Mouse (Mus musculus): Measurements from ENCODE around the gene Spred1. TPM values are rescaled to one million over a fixed set of nuclear protein-coding genes. Genes with fewer than 3 reads are reported as not detected.
"Not testable (repeated sequence)": the region's sequence is repeated elsewhere in the genome, so short reads cannot be mapped to it uniquely, and the experiment has no call there.

The Spred1 gene
- polyA plus RNA-seq, 1 experiment from 2014 or later, result 7.6 TPM

DNA sequence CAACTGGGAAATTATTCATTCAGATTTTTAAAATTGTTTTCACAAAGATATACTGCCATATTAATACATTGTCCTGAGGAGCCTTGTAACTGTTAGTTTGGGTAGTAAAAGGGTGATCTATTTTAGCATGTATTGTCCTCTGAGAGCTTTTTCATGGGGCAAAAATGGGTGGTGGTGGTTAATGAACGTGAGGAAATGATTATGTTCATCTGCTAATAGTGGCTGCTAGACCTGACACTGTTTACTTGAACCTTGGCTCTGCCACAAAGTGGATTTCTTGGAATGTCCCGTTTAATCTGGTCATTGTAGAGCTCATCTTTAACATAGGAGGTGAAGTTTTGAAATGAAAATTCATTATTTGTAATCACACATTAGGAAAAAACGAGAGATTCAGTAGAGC lies 2.5 kb downstream of the Spred1 start:
- no peaks in the 10 kb centered on the region for H3K9me3 ChIP-seq (replicated peaks; ENCODE audit: control insufficient read depth, low read length, poor library complexity, severe bottlenecking)
- H3K27me3 ChIP-seq (ENCODE audit: control insufficient read depth, insufficient read depth, low read depth, low read length), result no peaks in the 10 kb centered on the region
- H3K27ac ChIP-seq (ENCODE audit: low read length), result no peak overlapping the region
- peak overlapping the region; percentile 31 for H3K4me3 ChIP-seq (ENCODE audit: low read depth, low read length)
- H3K4me1 ChIP-seq (ENCODE audit: control insufficient read depth, insufficient read depth, low read length), result peaks cover 31% of the 10 kb centered on the region
- peak overlapping the region; percentile 48 for H3K9ac ChIP-seq (ENCODE audit: low read depth, low read length)
- H3K36me3 ChIP-seq (ENCODE audit: control insufficient read depth, insufficient read depth, low read length), result no peaks in the 10 kb centered on the region
- 28% methylated on average over 3 of the region's 3 CpGs for WGBS
- no peak for ATAC-seq
- H3K4me2 ChIP-seq (ENCODE audit: low read length), result peak overlapping the region; percentile 68

GRCm38 (mm10) chr2:117124839-117125238 lies 3.7 kb downstream of the Spred1 start:
- Histone ChIP-seq H3K4me2 (ENCODE audit: low read length) (peak overlapping the region; percentile 28; the same call in 1 of the 2 replicates), H3K4me1 (ENCODE audit: control insufficient read depth, insufficient read depth, low read length) (peaks cover 23% of the 10 kb centered on the region), H3K9me3 (replicated peaks; ENCODE audit: control insufficient read depth, low read length, poor library complexity, severe bottlenecking) (no peaks in the 10 kb centered on the region), H3K4me3 (ENCODE audit: low read depth, low read length) (no peak overlapping the region), H3K36me3 (ENCODE audit: control insufficient read depth, insufficient read depth, low read length) (no peaks in the 10 kb centered on the region), H3K27me3 (ENCODE audit: control insufficient read depth, insufficient read depth, low read depth, low read length) (no peaks in the 10 kb centered on the region), H3K27ac (ENCODE audit: low read length) (no peak overlapping the region), H3K9ac (ENCODE audit: low read depth, low read length) (no peak overlapping the region)
- 83% methylated on average over 2 of the region's 2 CpGs for WGBS
- ATAC-seq, result no peak

DNA sequence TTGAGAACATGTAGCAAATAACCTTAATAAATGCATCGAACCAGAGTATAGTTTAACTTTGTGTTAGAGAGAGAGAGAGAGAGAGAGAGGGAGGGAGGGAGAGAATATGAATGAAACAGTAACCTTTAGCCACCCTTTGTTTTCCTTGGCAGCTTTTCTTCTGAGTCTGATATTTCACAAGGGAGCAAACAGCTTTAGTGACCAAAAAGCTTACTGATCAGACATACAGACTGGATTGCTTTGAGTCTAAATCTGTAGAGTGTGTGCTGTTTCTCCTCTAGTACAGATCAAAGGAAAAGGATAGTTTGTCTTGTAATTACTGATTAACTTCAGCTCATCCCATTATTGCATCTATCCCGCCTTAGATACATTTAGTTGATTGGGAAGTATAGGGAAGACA lies 8.0 kb downstream of the Spred1 start:
- Histone ChIP-seq H3K9ac (ENCODE audit: low read depth, low read length) (no peak overlapping the region), H3K27me3 (ENCODE audit: control insufficient read depth, insufficient read depth, low read depth, low read length) (no peaks in the 10 kb centered on the region), H3K4me1 (ENCODE audit: control insufficient read depth, insufficient read depth, low read length) (peaks cover 18% of the 10 kb centered on the region), H3K9me3 (replicated peaks; ENCODE audit: control insufficient read depth, low read length, poor library complexity, severe bottlenecking) (no peaks in the 10 kb centered on the region), H3K4me2 (ENCODE audit: low read length) (no peak overlapping the region), H3K4me3 (ENCODE audit: low read depth, low read length) (no peak overlapping the region), H3K27ac (ENCODE audit: low read length) (no peak overlapping the region), H3K36me3 (ENCODE audit: control insufficient read depth, insufficient read depth, low read length) (no peaks in the 10 kb centered on the region)
- 89% methylated on average over 2 of the region's 2 CpGs for WGBS
- no peak for ATAC-seq

DNA sequence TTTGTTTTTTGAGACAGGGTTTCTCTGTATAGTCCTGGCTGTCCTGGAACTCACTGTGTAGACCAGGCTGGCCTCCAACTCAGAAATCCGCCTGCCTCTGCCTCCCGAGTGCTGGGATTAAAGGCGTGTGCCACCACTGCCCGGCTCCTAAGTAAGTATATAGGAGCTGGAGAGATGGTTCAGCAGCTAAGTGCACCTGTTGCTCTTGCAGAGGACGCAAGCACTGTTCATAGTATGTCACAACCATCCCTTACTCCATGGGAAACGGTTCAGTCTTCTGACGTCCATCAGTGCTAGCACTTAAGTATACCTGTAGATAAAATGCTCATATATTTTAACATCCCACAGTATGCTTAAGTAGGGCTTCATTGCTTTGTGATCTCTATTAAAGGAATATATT lies 9.9 kb downstream of the Spred1 start:
- not testable (repeated sequence) for H3K9me3 ChIP-seq (replicated peaks; ENCODE audit: control insufficient read depth, low read length, poor library complexity, severe bottlenecking); H3K27ac ChIP-seq (ENCODE audit: low read length); H3K27me3 ChIP-seq (ENCODE audit: control insufficient read depth, insufficient read depth, low read depth, low read length); H3K36me3 ChIP-seq (ENCODE audit: control insufficient read depth, insufficient read depth, low read length); H3K4me3 ChIP-seq (ENCODE audit: low read depth, low read length); ATAC-seq; H3K4me2 ChIP-seq (ENCODE audit: low read length); H3K9ac ChIP-seq (ENCODE audit: low read depth, low read length)
- H3K4me1 ChIP-seq (ENCODE audit: control insufficient read depth, insufficient read depth, low read length), result peaks cover 11% of the 10 kb centered on the region
- WGBS, result 97% methylated on average over 7 of the region's 7 CpGs

DNA sequence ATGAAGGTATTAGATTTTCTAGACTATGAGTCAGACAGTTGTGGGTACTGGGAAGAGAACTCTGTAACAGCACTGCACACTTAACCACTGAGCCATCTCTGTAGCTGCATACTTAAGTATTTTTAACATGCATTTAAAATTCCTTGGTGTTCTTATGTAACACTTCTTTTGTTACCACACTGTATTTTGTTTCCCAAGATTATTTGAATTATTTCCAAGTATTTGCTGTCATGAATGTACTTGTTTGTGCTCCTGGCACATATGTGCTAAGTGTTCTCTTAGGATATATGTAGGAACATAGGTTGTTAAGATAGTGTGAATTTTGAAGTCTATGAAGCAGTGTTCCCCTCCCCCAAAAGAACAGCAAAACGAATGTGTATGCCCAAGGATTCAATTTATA lies 10.7 kb downstream of the Spred1 start:
- Histone ChIP-seq H3K36me3 (ENCODE audit: control insufficient read depth, insufficient read depth, low read length) (no peaks in the 10 kb centered on the region), H3K4me3 (ENCODE audit: low read depth, low read length) (no peak overlapping the region), H3K4me1 (ENCODE audit: control insufficient read depth, insufficient read depth, low read length) (peaks cover 10% of the 10 kb centered on the region), H3K27me3 (ENCODE audit: control insufficient read depth, insufficient read depth, low read depth, low read length) (no peaks in the 10 kb centered on the region), H3K4me2 (ENCODE audit: low read length) (no peak overlapping the region), H3K27ac (ENCODE audit: low read length) (no peak overlapping the region), H3K9me3 (replicated peaks; ENCODE audit: control insufficient read depth, low read length, poor library complexity, severe bottlenecking) (no peaks in the 10 kb centered on the region), H3K9ac (ENCODE audit: low read depth, low read length) (no peak overlapping the region)
- no peak for ATAC-seq
- whole genome bisulfite sequencing, result 46% methylated on average over 1 of the region's 1 CpGs

- Histone ChIP-seq H3K27ac (ENCODE audit: low read length) (no peak overlapping the region), H3K4me1 (ENCODE audit: control insufficient read depth, insufficient read depth, low read length) (peaks cover 6% of the 10 kb centered on the region), H3K27me3 (ENCODE audit: control insufficient read depth, insufficient read depth, low read depth, low read length) (no peaks in the 10 kb centered on the region), H3K36me3 (ENCODE audit: control insufficient read depth, insufficient read depth, low read length) (no peaks in the 10 kb centered on the region), H3K9ac (ENCODE audit: low read depth, low read length) (no peak overlapping the region), H3K4me2 (ENCODE audit: low read length) (no peak overlapping the region), H3K9me3 (replicated peaks; ENCODE audit: control insufficient read depth, low read length, poor library complexity, severe bottlenecking) (no peaks in the 10 kb centered on the region), H3K4me3 (ENCODE audit: low read depth, low read length) (no peak overlapping the region)
- no peak for ATAC-seq
- WGBS, result 87% methylated on average over 2 of the region's 2 CpGs
Measured at GRCm38 (mm10) chr2:117133541-117133940, 12.4 kb downstream of the Spred1 start.

GRCm38 (mm10) chr2:117137751-117138150 lies 16.6 kb downstream of the Spred1 start:
- H3K9me3 ChIP-seq (replicated peaks; ENCODE audit: control insufficient read depth, low read length, poor library complexity, severe bottlenecking), result no peaks in the 10 kb centered on the region
- no peaks in the 10 kb centered on the region for H3K27me3 ChIP-seq (ENCODE audit: control insufficient read depth, insufficient read depth, low read depth, low read length)
- no peak overlapping the region for H3K9ac ChIP-seq (ENCODE audit: low read depth, low read length)
- H3K4me1 ChIP-seq (ENCODE audit: control insufficient read depth, insufficient read depth, low read length), result peaks cover 18% of the 10 kb centered on the region
- no peaks in the 10 kb centered on the region for H3K36me3 ChIP-seq (ENCODE audit: control insufficient read depth, insufficient read depth, low read length)
- H3K4me3 ChIP-seq (ENCODE audit: low read depth, low read length), result no peak overlapping the region
- 16% methylated on average over 1 of the region's 1 CpGs for WGBS
- no peak overlapping the region for H3K4me2 ChIP-seq (ENCODE audit: low read length)
- H3K27ac ChIP-seq (ENCODE audit: low read length), result no peak overlapping the region
- ATAC-seq, result no peak

DNA sequence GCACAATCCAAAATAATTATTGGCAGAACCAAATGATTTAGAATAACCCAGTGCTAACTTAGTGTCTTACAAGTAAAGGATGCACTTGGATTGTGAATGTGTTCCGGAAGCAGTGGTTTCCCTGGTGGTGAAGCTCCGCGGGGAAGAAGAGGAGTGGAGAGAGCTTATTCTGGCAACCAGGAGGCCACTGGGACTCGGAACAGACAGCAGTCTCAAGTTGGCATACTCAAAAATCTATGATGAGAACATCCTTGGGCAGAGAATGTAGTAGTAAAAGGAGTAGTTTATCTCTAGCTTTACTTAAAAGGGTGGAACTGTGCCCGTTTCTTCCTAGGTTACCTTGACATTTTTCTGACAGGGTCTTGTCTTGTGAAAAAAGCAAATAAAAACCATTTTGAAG lies 17.8 kb downstream of the Spred1 start:
- no peak overlapping the region for H3K27ac ChIP-seq (ENCODE audit: low read length)
- no peak overlapping the region for H3K4me3 ChIP-seq (ENCODE audit: low read depth, low read length)
- no peaks in the 10 kb centered on the region for H3K36me3 ChIP-seq (ENCODE audit: control insufficient read depth, insufficient read depth, low read length)
- 84% methylated on average over 5 of the region's 5 CpGs for WGBS
- H3K4me1 ChIP-seq (ENCODE audit: control insufficient read depth, insufficient read depth, low read length), result peaks cover 18% of the 10 kb centered on the region
- no peak for ATAC-seq
- no peak overlapping the region for H3K4me2 ChIP-seq (ENCODE audit: low read length)
- H3K9ac ChIP-seq (ENCODE audit: low read depth, low read length), result no peak overlapping the region
- H3K9me3 ChIP-seq (replicated peaks; ENCODE audit: control insufficient read depth, low read length, poor library complexity, severe bottlenecking), result no peaks in the 10 kb centered on the region
- no peaks in the 10 kb centered on the region for H3K27me3 ChIP-seq (ENCODE audit: control insufficient read depth, insufficient read depth, low read depth, low read length)

DNA sequence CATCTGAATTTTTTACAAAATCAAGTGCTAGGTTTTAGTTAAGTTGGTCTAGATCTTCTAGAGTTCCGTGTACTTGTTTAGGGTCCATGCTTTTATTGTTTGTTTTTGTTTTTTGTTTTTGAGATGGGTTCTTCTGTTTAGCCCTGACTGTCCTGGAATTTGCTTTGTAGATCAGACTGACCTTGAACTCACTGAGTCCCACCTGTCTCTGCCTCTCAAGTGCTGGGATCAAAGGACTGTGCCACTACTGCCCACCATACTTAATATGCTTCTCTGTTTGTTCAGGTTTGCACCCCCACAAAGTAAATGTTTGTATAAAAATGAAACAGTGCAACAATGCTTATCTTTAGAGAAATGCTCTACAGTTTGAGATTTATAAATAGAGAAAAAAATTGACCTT lies 18.8 kb downstream of the Spred1 start:
- 76% methylated on average over 1 of the region's 1 CpGs for WGBS
- H3K27ac ChIP-seq (ENCODE audit: low read length), result no peak overlapping the region
- H3K9me3 ChIP-seq (replicated peaks; ENCODE audit: control insufficient read depth, low read length, poor library complexity, severe bottlenecking), result no peaks in the 10 kb centered on the region
- H3K9ac ChIP-seq (ENCODE audit: low read depth, low read length), result no peak overlapping the region
- H3K4me3 ChIP-seq (ENCODE audit: low read depth, low read length), result no peak overlapping the region
- H3K4me2 ChIP-seq (ENCODE audit: low read length), result no peak overlapping the region
- peaks cover 18% of the 10 kb centered on the region for H3K4me1 ChIP-seq (ENCODE audit: control insufficient read depth, insufficient read depth, low read length)
- H3K36me3 ChIP-seq (ENCODE audit: control insufficient read depth, insufficient read depth, low read length), result no peaks in the 10 kb centered on the region
- ATAC-seq, result no peak
- H3K27me3 ChIP-seq (ENCODE audit: control insufficient read depth, insufficient read depth, low read depth, low read length), result no peaks in the 10 kb centered on the region

DNA sequence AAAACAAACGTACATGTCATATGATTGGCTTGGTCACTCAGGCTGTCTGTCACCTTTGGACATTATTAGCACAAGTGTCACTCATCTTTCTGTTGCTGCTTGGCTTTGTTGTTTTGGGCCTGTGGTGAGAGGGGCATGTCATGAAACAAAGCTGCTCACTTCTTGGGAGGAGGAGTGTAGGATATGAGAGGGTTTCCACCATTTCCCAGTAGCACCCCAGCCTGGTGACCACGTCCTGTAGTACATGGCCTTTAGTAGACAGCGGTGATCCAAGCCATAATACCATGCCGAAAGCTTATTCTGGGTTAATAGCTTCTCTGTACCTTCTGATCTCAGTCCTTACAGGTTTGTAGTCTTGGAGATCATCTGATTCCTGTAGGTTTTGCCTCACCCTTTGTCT lies 21.9 kb downstream of the Spred1 start:
- Histone ChIP-seq H3K4me2 (ENCODE audit: low read length) (no peak overlapping the region), H3K27me3 (ENCODE audit: control insufficient read depth, insufficient read depth, low read depth, low read length) (no peaks in the 10 kb centered on the region), H3K9ac (ENCODE audit: low read depth, low read length) (no peak overlapping the region), H3K36me3 (ENCODE audit: control insufficient read depth, insufficient read depth, low read length) (no peaks in the 10 kb centered on the region), H3K9me3 (replicated peaks; ENCODE audit: control insufficient read depth, low read length, poor library complexity, severe bottlenecking) (no peaks in the 10 kb centered on the region), H3K4me1 (ENCODE audit: control insufficient read depth, insufficient read depth, low read length) (peaks cover 20% of the 10 kb centered on the region), H3K27ac (ENCODE audit: low read length) (no peak overlapping the region), H3K4me3 (ENCODE audit: low read depth, low read length) (no peak overlapping the region)
- 94% methylated on average over 4 of the region's 4 CpGs for WGBS
- no peak for ATAC-seq

All from midbrain, embryonic 16.5 days (tissue).